Mouse (Mus musculus): Measurements from ENCODE around the gene Cyp4f39. TPM values are rescaled to one million over a fixed set of nuclear protein-coding genes. Genes with fewer than 3 reads are reported as not detected.
"Not testable (repeated sequence)": the region's sequence is repeated elsewhere in the genome, so short reads cannot be mapped to it uniquely, and the experiment has no call there.

Cyp4f39 gene
- total RNA-seq, 2 experiments from 2014 or later: 0.77 TPM; not detected in 1

GRCm38 (mm10) chr17:32468494-32468893 is 16.0 kb downstream of the Cyp4f39 start:
- ATAC-seq (replicated peaks; ENCODE audit: low FRiP score, poor library complexity, severe bottlenecking): no peak

- no peak for ATAC-seq (replicated peaks; ENCODE audit: low FRiP score, poor library complexity, severe bottlenecking)
Observed at GRCm38 (mm10) chr17:32470795-32471194, 18.3 kb downstream of the Cyp4f39 start.

- no peak for ATAC-seq (replicated peaks; ENCODE audit: low FRiP score, poor library complexity, severe bottlenecking)
Observed at GRCm38 (mm10) chr17:32472176-32472575, 19.7 kb downstream of the Cyp4f39 start.

GRCm38 (mm10) chr17:32474954-32475560 is 22.5 kb downstream of the Cyp4f39 start:
- no peak for ATAC-seq (replicated peaks; ENCODE audit: low FRiP score, poor library complexity, severe bottlenecking)

- no peak for ATAC-seq (replicated peaks; ENCODE audit: low FRiP score, poor library complexity, severe bottlenecking)
Observed at GRCm38 (mm10) chr17:32477204-32477603, 24.7 kb downstream of the Cyp4f39 start.

- no peak for ATAC-seq (replicated peaks; ENCODE audit: low FRiP score, poor library complexity, severe bottlenecking)
Observed at GRCm38 (mm10) chr17:32478727-32479126, 26.2 kb downstream of the Cyp4f39 start.

GRCm38 (mm10) chr17:32479554-32480506 is 27.3 kb downstream of the Cyp4f39 start:
- no peak for ATAC-seq (replicated peaks; ENCODE audit: low FRiP score, poor library complexity, severe bottlenecking)

- no peak for ATAC-seq (replicated peaks; ENCODE audit: low FRiP score, poor library complexity, severe bottlenecking)
Observed at GRCm38 (mm10) chr17:32481766-32482165, 29.2 kb downstream of the Cyp4f39 start.

- ATAC-seq (replicated peaks; ENCODE audit: low FRiP score, poor library complexity, severe bottlenecking): peak; percentile 82
Observed at GRCm38 (mm10) chr17:32483200-32483599, 30.7 kb downstream of the Cyp4f39 start.

- ATAC-seq (replicated peaks; ENCODE audit: low FRiP score, poor library complexity, severe bottlenecking): peak; percentile 58; the same call in 1 of the 2 replicates
Observed at GRCm38 (mm10) chr17:32492349-32492980, 39.9 kb downstream of the Cyp4f39 start.

GRCm38 (mm10) chr17:32494601-32495000 is 42.1 kb downstream of the Cyp4f39 start:
- 0 out of 2 replicates have a peak, but pooled peaks have one; percentile 51 for ATAC-seq (replicated peaks; ENCODE audit: low FRiP score, poor library complexity, severe bottlenecking)

- not testable (repeated sequence) for ATAC-seq (replicated peaks; ENCODE audit: low FRiP score, poor library complexity, severe bottlenecking)
Observed at GRCm38 (mm10) chr17:32500511-32500910, 48.0 kb downstream of the Cyp4f39 start.

- no peak for ATAC-seq (replicated peaks; ENCODE audit: low FRiP score, poor library complexity, severe bottlenecking)
Observed at GRCm38 (mm10) chr17:32501051-32501450, 48.5 kb downstream of the Cyp4f39 start.

GRCm38 (mm10) chr17:32503111-32503510 is 50.6 kb downstream of the Cyp4f39 start:
- ATAC-seq (replicated peaks; ENCODE audit: low FRiP score, poor library complexity, severe bottlenecking): no peak

GRCm38 (mm10) chr17:32505851-32506728 is 53.6 kb downstream of the Cyp4f39 start, which contains the start of gene Cyp4f17:
Cyp4f17 (plus strand) TSS chr17:32506050.
- no peak for ATAC-seq (replicated peaks; ENCODE audit: low FRiP score, poor library complexity, severe bottlenecking)

GRCm38 (mm10) chr17:32506729-32507245 is 54.3 kb downstream of the Cyp4f39 start:
- ATAC-seq (replicated peaks; ENCODE audit: low FRiP score, poor library complexity, severe bottlenecking): no peak

GRCm38 (mm10) chr17:32516126-32516525 is 63.6 kb downstream of the Cyp4f39 start:
- ATAC-seq (replicated peaks; ENCODE audit: low FRiP score, poor library complexity, severe bottlenecking): no peak

GRCm38 (mm10) chr17:32521981-32522380 is 69.5 kb downstream of the Cyp4f39 start:
- no peak for ATAC-seq (replicated peaks; ENCODE audit: low FRiP score, poor library complexity, severe bottlenecking)

- ATAC-seq (replicated peaks; ENCODE audit: low FRiP score, poor library complexity, severe bottlenecking): no peak
Observed at GRCm38 (mm10) chr17:32522386-32522785, 69.9 kb downstream of the Cyp4f39 start.

All from erythroblast, adult 5-6 weeks (primary cell).